Comparison of ENCODE assay signal across 17 mouse cellular contexts in genomic region chr2:31318162-31318561, GRCm38 (mm10). TPM values are rescaled to one million over a fixed set of nuclear protein-coding genes. Genes with fewer than 3 reads are reported as not detected.
A peak's percentile ranks its signal among the peaks of the same experiment; 100 is the strongest.
DNase-seq lines count a peak whose midpoint lies in the region; ATAC-seq and TF ChIP-seq lines count a peak whose summit lies in the region.
"Had no signal": no experiment of that assay in that cellular context is flagged by ENCODE, and none has a peak within 500 bp of the region (broad histone marks: within the 10 kb centered on the region; RNA-seq: fewer than 3 reads in every experiment).

No protein-coding gene starts in this region.

- TF ChIP-seq POLR2A in small intestine, adult 2 months (IDR thresholded peaks at IDR 0.05; ENCODE audit: low read depth, low read length), result no peak

- WGBS in forebrain, postnatal 0 days, result 19% methylated on average over 2 of the region's 2 CpGs
- WGBS in forebrain, embryonic 15.5 days, result 20% methylated on average over 2 of the region's 2 CpGs
- 10% methylated on average over 2 of the region's 2 CpGs for WGBS in lung, embryonic 14.5 days
- 5% methylated on average over 2 of the region's 2 CpGs for WGBS in lung, postnatal 0 days
- 15% methylated on average over 2 of the region's 2 CpGs for WGBS in embryonic facial prominence, embryonic 11.5 days
- WGBS in small intestine, adult 2 months, result 10% methylated on average over 2 of the region's 2 CpGs

- H3K36me3 ChIP-seq in forebrain, postnatal 0 days (ENCODE audit: insufficient read depth), result no peaks in the 10 kb centered on the region
- H3K36me3 ChIP-seq in forebrain, embryonic 15.5 days, result no peaks in the 10 kb centered on the region
- no peaks in the 10 kb centered on the region for H3K36me3 ChIP-seq in lung, embryonic 14.5 days (ENCODE audit: insufficient read depth)
- no peaks in the 10 kb centered on the region for H3K36me3 ChIP-seq in lung, postnatal 0 days (ENCODE audit: insufficient read depth, low read length)
- H3K36me3 ChIP-seq in embryonic facial prominence, embryonic 11.5 days (replicated peaks; ENCODE audit: control insufficient read depth, insufficient read depth, low read depth, low read length), result no peaks in the 10 kb centered on the region
- no peaks in the 10 kb centered on the region for H3K36me3 ChIP-seq in small intestine, adult 2 months (ENCODE audit: control insufficient read depth, insufficient read depth, low read length)
- H3K36me3 ChIP-seq: G1E; liver, embryonic 15.5 days had no signal

- no peak overlapping the region for H3K27ac ChIP-seq in forebrain, postnatal 0 days (ENCODE audit: low read depth, low read length)
- no peak overlapping the region for H3K27ac ChIP-seq in forebrain, embryonic 15.5 days (replicated peaks)
- no peak overlapping the region for H3K27ac ChIP-seq in lung, embryonic 14.5 days (ENCODE audit: low read depth)
- no peak overlapping the region for H3K27ac ChIP-seq in lung, postnatal 0 days (ENCODE audit: low read length)
- H3K27ac ChIP-seq in embryonic facial prominence, embryonic 11.5 days (replicated peaks; ENCODE audit: low read depth, low read length), result no peak overlapping the region
- H3K27ac ChIP-seq in small intestine, adult 2 months (ENCODE audit: insufficient read depth, low read depth, low read length), result peak overlapping the region; percentile 61
- H3K27ac ChIP-seq: hindbrain, postnatal 0 days; liver, embryonic 15.5 days had no signal

- no peaks in the 10 kb centered on the region for H3K4me1 ChIP-seq in forebrain, postnatal 0 days (ENCODE audit: insufficient read depth)
- peaks cover 4% of the 10 kb centered on the region; the same call in 1 of the 2 replicates for H3K4me1 ChIP-seq in forebrain, embryonic 15.5 days
- H3K4me1 ChIP-seq in lung, embryonic 14.5 days (ENCODE audit: insufficient read depth), result no peaks in the 10 kb centered on the region
- H3K4me1 ChIP-seq in lung, postnatal 0 days (ENCODE audit: insufficient read depth, low read depth, low read length), result no peaks in the 10 kb centered on the region
- peaks cover 6% of the 10 kb centered on the region for H3K4me1 ChIP-seq in embryonic facial prominence, embryonic 11.5 days (ENCODE audit: control insufficient read depth, insufficient read depth, low read length)
- no peaks in the 10 kb centered on the region for H3K4me1 ChIP-seq in small intestine, adult 2 months (ENCODE audit: control insufficient read depth, insufficient read depth, insufficient read length, low read length)
- H3K4me1 ChIP-seq: liver, embryonic 15.5 days had no signal

- peaks cover 43% of the 10 kb centered on the region for H3K27me3 ChIP-seq in forebrain, postnatal 0 days (ENCODE audit: insufficient read depth, low read length)
- peaks cover 41% of the 10 kb centered on the region for H3K27me3 ChIP-seq in forebrain, embryonic 15.5 days
- peaks cover 54% of the 10 kb centered on the region for H3K27me3 ChIP-seq in lung, embryonic 14.5 days (ENCODE audit: insufficient read depth, low read length)
- peaks cover 31% of the 10 kb centered on the region for H3K27me3 ChIP-seq in lung, postnatal 0 days (replicated peaks; ENCODE audit: insufficient read depth, low read length)
- peaks cover 29% of the 10 kb centered on the region for H3K27me3 ChIP-seq in embryonic facial prominence, embryonic 11.5 days (ENCODE audit: control insufficient read depth, insufficient read depth, low read length)
- peaks cover 4% of the 10 kb centered on the region; the same call in 1 of the 2 replicates for H3K27me3 ChIP-seq in small intestine, adult 2 months (ENCODE audit: control insufficient read depth, insufficient read depth, low read length)

- no peaks in the 10 kb centered on the region for H3K9me3 ChIP-seq in forebrain, postnatal 0 days (ENCODE audit: low read length)
- H3K9me3 ChIP-seq in forebrain, embryonic 15.5 days, result no peaks in the 10 kb centered on the region
- H3K9me3 ChIP-seq in lung, embryonic 14.5 days (ENCODE audit: low read depth, low read length), result no peaks in the 10 kb centered on the region
- H3K9me3 ChIP-seq in lung, postnatal 0 days (ENCODE audit: low read length), result no peaks in the 10 kb centered on the region
- no peaks in the 10 kb centered on the region for H3K9me3 ChIP-seq in embryonic facial prominence, embryonic 11.5 days (replicated peaks; ENCODE audit: control insufficient read depth, low read length)
- H3K9me3 ChIP-seq: G1E; liver, embryonic 15.5 days had no signal

- H3K9ac ChIP-seq in forebrain, postnatal 0 days, result no peak overlapping the region
- no peak overlapping the region for H3K9ac ChIP-seq in forebrain, embryonic 15.5 days (replicated peaks)
- no peak overlapping the region for H3K9ac ChIP-seq in lung, embryonic 14.5 days
- no peak overlapping the region for H3K9ac ChIP-seq in lung, postnatal 0 days (replicated peaks; ENCODE audit: low read depth)
- H3K9ac ChIP-seq in embryonic facial prominence, embryonic 11.5 days (replicated peaks; ENCODE audit: low read length), result no peak overlapping the region
- H3K9ac ChIP-seq: liver, embryonic 15.5 days had no signal

- no peak for DNase-seq in forebrain, postnatal 0 days
- peak; percentile 26 for DNase-seq in lung, embryonic 14.5 days
- DNase-seq in lung, postnatal 0 days (ENCODE audit: low spot score), result no peak
- peak; percentile 19 for DNase-seq in embryonic facial prominence, embryonic 11.5 days (ENCODE audit: low spot score)
- DNase-seq in spleen, adult 18-20 months, result no peak
- no peak for DNase-seq in right cerebral cortex, postnatal 4 days
- DNase-seq: cerebellum, postnatal 14 days; gastrocnemius, postnatal 14 days; kidney, postnatal 14 days; left cerebral cortex, postnatal 4 days; lung, postnatal 4 days had no signal

- no peak overlapping the region for H3K4me2 ChIP-seq in forebrain, postnatal 0 days (ENCODE audit: low read depth)
- no peak overlapping the region for H3K4me2 ChIP-seq in forebrain, embryonic 15.5 days (replicated peaks)
- no peak overlapping the region for H3K4me2 ChIP-seq in lung, embryonic 14.5 days
- no peak overlapping the region for H3K4me2 ChIP-seq in lung, postnatal 0 days (replicated peaks; ENCODE audit: low read depth, low read length)
- H3K4me2 ChIP-seq in embryonic facial prominence, embryonic 11.5 days (ENCODE audit: low read depth, low read length), result no peak overlapping the region
- H3K4me2 ChIP-seq: liver, embryonic 15.5 days had no signal

- H3K4me3 ChIP-seq in forebrain, postnatal 0 days (ENCODE audit: low read depth, low read length), result no peak overlapping the region
- no peak overlapping the region for H3K4me3 ChIP-seq in forebrain, embryonic 15.5 days
- no peak overlapping the region for H3K4me3 ChIP-seq in lung, embryonic 14.5 days (ENCODE audit: low read depth, low read length)
- no peak overlapping the region for H3K4me3 ChIP-seq in lung, postnatal 0 days (ENCODE audit: low read depth, low read length)
- H3K4me3 ChIP-seq in embryonic facial prominence, embryonic 11.5 days (ENCODE audit: low read depth, low read length), result no peak overlapping the region
- H3K4me3 ChIP-seq in small intestine, adult 2 months (ENCODE audit: low read depth, low read length), result no peak overlapping the region
- H3K4me3 ChIP-seq: liver, embryonic 15.5 days had no signal

- TF ChIP-seq EP300 in lung, postnatal 0 days (IDR thresholded peaks at IDR 0.05), result no peak

- no peak for TF ChIP-seq CTCF in forebrain, postnatal 0 days (IDR thresholded peaks at IDR 0.05; ENCODE audit: low read depth)
- TF ChIP-seq CTCF in lung, embryonic 14.5 days (IDR thresholded peaks at IDR 0.05; ENCODE audit: low read depth), result no peak
- TF ChIP-seq CTCF in lung, postnatal 0 days (IDR thresholded peaks at IDR 0.05), result no peak
- TF ChIP-seq CTCF in small intestine, adult 2 months (IDR thresholded peaks at IDR 0.05; ENCODE audit: extremely low read depth, insufficient read length, insufficient replicate concordance, low read depth, low read length), result no peak

- peak; percentile 70 for ATAC-seq in forebrain, postnatal 0 days
- no peak for ATAC-seq in forebrain, embryonic 15.5 days (replicated peaks)
- no peak for ATAC-seq in lung, embryonic 14.5 days (ENCODE audit: insufficient read depth)
- ATAC-seq in lung, postnatal 0 days, result no peak
- no peak for ATAC-seq in embryonic facial prominence, embryonic 11.5 days (replicated peaks; ENCODE audit: insufficient number of reproducible peaks, low FRiP score, low TSS enrichment, low read depth)
- ATAC-seq: forebrain, embryonic 14.5 days had no signal

RNA-seq across cellular contexts. Expression of gene Hmcn2, which starts 3.9 kb away (rescaled TPM):
- 0.23 and 0.24 TPM in 2 replicates for total RNA-seq in forebrain, postnatal 0 days (2014; rRNA removed)
- polyA plus RNA-seq in forebrain, postnatal 0 days (2015; fragmentation: Nextera tagmentation; extraction: Ambion mirVana), result 0.33 and 0.39 TPM in 2 replicates
- 0.19 and 0.22 TPM in 2 replicates for polyA plus RNA-seq in forebrain, embryonic 15.5 days (2015; fragmentation: Nextera tagmentation; extraction: Ambion mirVana)
- 1.1 and 1.3 TPM in 2 replicates for polyA plus RNA-seq in lung, embryonic 14.5 days (2014; fragmentation: Nextera tagmentation; extraction: Ambion mirVana)
- 1.1 and 1.3 TPM in 2 replicates for polyA plus RNA-seq in lung, postnatal 0 days (2015; fragmentation: Nextera tagmentation; extraction: Ambion mirVana)
- 0.10 TPM in 1 of 2 replicates, not detected in the other for polyA plus RNA-seq in embryonic facial prominence, embryonic 11.5 days (2014; fragmentation: Nextera tagmentation; extraction: Ambion mirVana)
- polyA plus RNA-seq in small intestine, adult 2 months (2012; rRNA removed), result 87.3 and 147 TPM in 2 replicates
- polyA plus RNA-seq: G1E had no signal

Comparison
In these comparisons a context has a peak if more than half of its experiments do, and no peak if none do; other contexts are left out.
1. DNase-seq: peak in lung, embryonic 14.5 days (single experiment) and embryonic facial prominence, embryonic 11.5 days (single experiment); none in forebrain, postnatal 0 days (single experiment), lung, postnatal 0 days (single experiment), spleen, adult 18-20 months (0 of 2) and right cerebral cortex, postnatal 4 days (single experiment).
2. RNA of gene Hmcn2, which starts 3.9 kb away (polyA plus RNA-seq): 87.3 to 147 TPM in small intestine, adult 2 months; 1.1 to 1.3 TPM in lung, embryonic 14.5 days, 1.1 to 1.3 TPM in lung, postnatal 0 days, 0.33 to 0.39 TPM in forebrain, postnatal 0 days, 0.19 to 0.22 TPM in forebrain, embryonic 15.5 days and 0.10 TPM in embryonic facial prominence, embryonic 11.5 days; every median in the first group is over 10 times any median in the second.